Mouse (Mus musculus) stomach, embryonic 14.5 days (tissue): ENCODE measurements around the gene Gpc5. TPM values are rescaled to one million over a fixed set of nuclear protein-coding genes. Genes with fewer than 3 reads are reported as not detected.

ENCODE experiments used
- ATAC-seq: fragments of 200-750 bp; cut with Nextera tagmentation; 2 replicates; pipeline ENCODE4 v1.8.0; 2017; ENCODE audit warnings: low read depth, moderate TSS enrichment; ENCODE audit not compliant: insufficient number of reproducible peaks, insufficient read depth, low FRiP score
- H3K27ac ChIP-seq: fragments of 300-500 bp; sonication (generic); 2 replicates; pipeline ENCODE4 v1.5.1; 2014; ENCODE audit warnings: mild to moderate bottlenecking, low read length, moderate library complexity, mixed read lengths
- H3K27me3 ChIP-seq: fragments of 300-500 bp; sonication (generic); 2 replicates; pipeline ENCODE4 v1.6.1; 2014; ENCODE audit warnings: low read length, control low read depth, mixed read lengths; ENCODE audit not compliant: control insufficient read depth, insufficient read depth
- H3K36me3 ChIP-seq: fragments of 300-500 bp; sonication (generic); 2 replicates; pipeline ENCODE4 v1.6.1; 2014; ENCODE audit warnings: mild to moderate bottlenecking, control low read depth, low read length, moderate library complexity, mixed read lengths; ENCODE audit not compliant: control insufficient read depth, insufficient read depth
- H3K4me1 ChIP-seq: fragments of 300-500 bp; sonication (generic); 2 replicates; pipeline ENCODE4 v1.6.1; 2014; ENCODE audit warnings: low read length, control low read depth, mixed read lengths; ENCODE audit not compliant: control insufficient read depth, insufficient read depth
- H3K4me2 ChIP-seq: fragments of 300-500 bp; sonication (generic); replicated peaks from 2 replicates; pipeline ENCODE4 v1.6.1; 2014; ENCODE audit warnings: low read depth, low read length, control low read depth
- H3K4me3 ChIP-seq: fragments of 300-500 bp; sonication (generic); 2 replicates; pipeline ENCODE4 v1.5.1; 2014; ENCODE audit warnings: low read depth, low read length, control low read depth
- H3K9ac ChIP-seq: fragments of 300-500 bp; sonication (generic); replicated peaks from 2 replicates; pipeline ENCODE4 v1.6.1; 2014; ENCODE audit warnings: low read depth, mild to moderate bottlenecking, control low read depth, low read length, moderate library complexity, mixed read lengths
- H3K9me3 ChIP-seq: fragments of 300-500 bp; sonication (generic); 2 replicates; pipeline ENCODE4 v1.6.1; 2016; ENCODE audit warnings: low read depth, low read length, control low read depth; ENCODE audit not compliant: control insufficient read depth
- WGBS: fragments of 180-500 bp; shearing (Covaris S2); extraction: QIAGEN DNeasy Blood & Tissue Kit; methylation state at CpG from one replicate; pipeline ENCODE4 v1.1.7; 2014; 5-methylcytosine and 5-hydroxymethylcytosine counted together
- polyA plus RNA-seq: library from polyadenylated mRNA; unstranded; fragments of >200 nt; fragmentation: Nextera tagmentation; extraction: Ambion mirVana; gene quantifications from 2 replicates; pipeline ENCODE4 v1.2.1, GENCODE M21; 2014

The Gpc5 gene
- polyA plus RNA-seq, 1 experiment from 2014 or later = 0.48 TPM

DNA sequence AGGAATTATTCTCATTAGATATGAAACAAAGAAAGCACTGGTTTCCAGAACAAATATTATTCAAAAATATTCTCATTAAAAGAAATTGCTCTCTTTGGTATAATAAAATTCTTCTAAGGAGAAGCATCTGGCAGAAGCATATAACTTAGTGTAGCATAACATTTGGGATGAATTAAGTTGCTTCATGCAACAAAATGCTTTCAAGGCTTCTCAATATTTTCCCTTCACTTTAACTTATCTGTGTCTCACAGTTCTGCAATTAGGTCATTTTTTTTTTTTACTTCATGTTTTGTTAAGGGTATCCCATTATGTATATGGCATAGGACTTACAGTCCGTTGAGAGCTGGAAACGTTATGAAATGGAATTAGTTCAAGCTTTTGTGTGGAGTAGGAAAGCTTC is 250.6 kb downstream of the Gpc5 start:
- 72% methylated on average over 2 of the region's 2 CpGs for WGBS

DNA sequence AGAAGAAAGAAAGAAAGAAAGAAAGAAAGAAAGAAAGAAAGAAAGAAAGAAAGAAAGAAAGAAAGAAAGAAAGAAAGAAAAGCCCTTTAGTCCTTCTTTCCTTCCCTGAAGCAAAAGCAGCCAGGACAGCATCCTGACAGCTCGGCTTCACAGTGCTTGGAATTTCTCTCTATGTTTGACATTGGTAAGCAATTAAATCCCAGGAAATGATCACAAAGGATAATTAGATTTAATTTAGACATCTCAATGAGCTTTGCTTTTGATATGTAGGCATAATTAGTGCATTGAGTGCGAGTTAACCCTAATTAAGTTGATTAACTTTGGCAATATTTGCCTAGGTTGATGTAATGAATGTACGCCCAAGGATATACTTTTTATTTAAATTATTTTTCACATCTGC is 257.4 kb downstream of the Gpc5 start:
- WGBS = 81% methylated on average over 3 of the region's 3 CpGs

More for the DNA sequence above, 250.6 kb downstream of the Gpc5 start:
- Histone ChIP-seq H3K9ac (no peak overlapping the region), H3K9me3 (no peaks in the 10 kb centered on the region), H3K4me3 (no peak overlapping the region), H3K27me3 (no peaks in the 10 kb centered on the region), H3K27ac (no peak overlapping the region), H3K36me3 (no peaks in the 10 kb centered on the region), H3K4me2 (no peak overlapping the region), H3K4me1 (no peaks in the 10 kb centered on the region)
- no peak for ATAC-seq

DNA sequence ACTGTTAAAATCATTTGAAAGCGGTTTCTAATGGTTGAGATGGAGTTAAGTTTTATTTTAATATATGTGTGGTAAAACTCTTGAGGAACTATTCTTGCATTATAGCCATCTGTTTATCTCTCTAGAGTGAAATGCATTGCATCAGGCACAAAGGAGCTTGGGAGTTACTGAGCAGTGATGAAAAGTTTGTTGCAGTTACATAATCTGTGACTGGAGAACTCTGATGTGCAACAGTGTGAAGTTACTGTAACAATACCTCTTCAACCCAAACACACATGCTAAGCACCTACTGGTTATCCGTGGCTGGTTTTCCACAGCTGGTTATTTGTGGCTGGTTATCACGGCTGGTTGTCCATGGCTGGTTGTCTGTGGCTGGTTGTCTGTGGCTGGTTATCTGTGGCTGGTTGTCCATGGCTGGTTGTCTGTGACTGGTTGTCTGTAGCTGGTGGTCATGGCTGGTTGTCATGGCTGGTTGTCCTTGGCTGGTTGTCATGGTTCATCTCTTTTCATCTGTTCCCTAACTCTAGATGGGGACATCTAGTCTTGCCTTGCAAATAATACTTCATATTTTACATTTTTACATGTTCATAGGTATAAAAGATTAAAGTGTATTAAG is 273.4 kb downstream of the Gpc5 start:
- 91% methylated on average over 3 of the region's 3 CpGs for WGBS
- H3K9me3 ChIP-seq = no peaks in the 10 kb centered on the region

More for the DNA sequence above, 257.4 kb downstream of the Gpc5 start:
- H3K4me1 ChIP-seq = no peaks in the 10 kb centered on the region
- H3K36me3 ChIP-seq = no peaks in the 10 kb centered on the region
- no peaks in the 10 kb centered on the region for H3K9me3 ChIP-seq
- no peak overlapping the region for H3K4me2 ChIP-seq
- H3K27me3 ChIP-seq = no peaks in the 10 kb centered on the region
- no peak for ATAC-seq
- no peak overlapping the region for H3K4me3 ChIP-seq
- H3K27ac ChIP-seq = no peak overlapping the region
- H3K9ac ChIP-seq = no peak overlapping the region

DNA sequence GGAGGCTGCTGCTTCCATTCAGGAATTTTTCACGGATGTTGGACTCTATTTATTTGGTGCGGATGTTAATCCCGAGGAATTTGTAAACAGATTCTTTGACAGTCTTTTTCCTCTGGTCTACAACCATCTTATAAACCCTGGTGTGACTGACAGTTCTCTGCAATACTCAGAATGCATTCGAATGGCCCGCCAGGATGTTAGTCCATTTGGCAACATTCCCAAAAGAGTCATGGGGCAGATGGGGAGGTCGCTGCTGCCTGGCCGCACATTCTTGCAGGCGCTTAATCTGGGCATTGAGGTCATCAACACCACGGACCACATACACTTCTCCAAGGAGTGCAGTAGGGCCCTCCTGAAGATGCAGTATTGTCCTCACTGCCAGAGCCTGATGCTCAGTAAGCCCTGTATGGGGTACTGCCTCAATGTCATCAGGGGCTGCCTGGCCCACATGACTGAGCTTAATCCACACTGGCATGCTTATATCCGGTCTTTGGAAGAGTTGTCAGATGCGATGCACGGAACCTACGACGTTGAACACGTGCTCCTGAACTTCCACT is 277.7 kb downstream of the Gpc5 start:
- Histone ChIP-seq H3K9ac (no peak overlapping the region), H3K27me3 (no peaks in the 10 kb centered on the region), H3K36me3 (no peaks in the 10 kb centered on the region), H3K4me1 (no peaks in the 10 kb centered on the region), H3K9me3 (no peaks in the 10 kb centered on the region), H3K4me3 (no peak overlapping the region), H3K4me2 (no peak overlapping the region), H3K27ac (no peak overlapping the region)
- 72% methylated on average over 15 of the region's 15 CpGs for WGBS
- ATAC-seq = no peak

More for the DNA sequence above, 273.4 kb downstream of the Gpc5 start:
- Histone ChIP-seq H3K27me3 (no peaks in the 10 kb centered on the region), H3K4me2 (no peak overlapping the region), H3K4me1 (no peaks in the 10 kb centered on the region), H3K27ac (no peak overlapping the region), H3K4me3 (no peak overlapping the region), H3K9ac (no peak overlapping the region), H3K36me3 (no peaks in the 10 kb centered on the region)
- no peak for ATAC-seq

DNA sequence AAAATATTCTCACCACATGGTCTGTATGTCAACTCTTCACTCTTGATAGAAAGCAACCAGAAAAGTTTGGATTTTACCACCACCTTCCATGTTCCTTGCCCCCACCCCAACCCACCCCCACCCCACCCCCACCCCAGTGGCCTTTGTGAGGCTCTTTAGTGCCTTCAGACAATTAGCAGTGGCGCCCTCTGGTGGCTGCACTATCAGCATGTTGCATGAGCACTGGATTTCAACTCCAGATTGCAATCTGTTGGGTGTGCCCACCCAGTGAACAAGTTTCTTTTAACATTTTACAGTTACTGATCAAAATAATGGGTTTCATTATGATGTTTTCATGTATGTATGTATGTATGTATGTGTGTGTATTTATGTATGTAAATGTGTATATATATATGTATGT is 279.1 kb downstream of the Gpc5 start:
- Histone ChIP-seq H3K4me1 (no peaks in the 10 kb centered on the region), H3K27ac (no peak overlapping the region), H3K9ac (no peak overlapping the region), H3K36me3 (no peaks in the 10 kb centered on the region), H3K4me3 (no peak overlapping the region), H3K27me3 (no peaks in the 10 kb centered on the region), H3K4me2 (no peak overlapping the region), H3K9me3 (no peaks in the 10 kb centered on the region)
- 19% methylated on average over 1 of the region's 1 CpGs for WGBS
- no peak for ATAC-seq

DNA sequence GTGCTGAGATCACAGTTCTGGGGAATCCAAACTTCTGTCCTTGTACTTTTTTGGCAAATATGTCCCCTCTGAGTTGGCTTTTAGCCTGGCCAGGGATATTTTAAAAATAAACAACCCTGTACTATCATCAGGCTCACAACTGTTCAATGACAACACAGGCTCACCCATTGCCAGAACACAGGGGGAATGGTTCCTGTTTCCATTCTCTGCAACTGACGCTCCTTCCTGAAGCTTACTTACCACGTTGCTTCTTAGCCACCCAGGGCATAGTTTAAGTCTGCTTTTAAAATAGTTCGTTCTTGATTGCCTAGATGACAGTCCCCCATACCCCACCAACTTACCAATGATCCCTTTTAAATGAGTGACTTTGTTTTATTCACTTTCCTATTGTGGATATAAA is 299.8 kb downstream of the Gpc5 start:
- ATAC-seq = no peak
- Histone ChIP-seq H3K4me3 (no peak overlapping the region), H3K4me2 (no peak overlapping the region), H3K27ac (no peak overlapping the region), H3K36me3 (no peaks in the 10 kb centered on the region), H3K9me3 (no peaks in the 10 kb centered on the region), H3K9ac (no peak overlapping the region), H3K4me1 (no peaks in the 10 kb centered on the region), H3K27me3 (no peaks in the 10 kb centered on the region)
- WGBS = 65% methylated on average over 3 of the region's 3 CpGs

DNA sequence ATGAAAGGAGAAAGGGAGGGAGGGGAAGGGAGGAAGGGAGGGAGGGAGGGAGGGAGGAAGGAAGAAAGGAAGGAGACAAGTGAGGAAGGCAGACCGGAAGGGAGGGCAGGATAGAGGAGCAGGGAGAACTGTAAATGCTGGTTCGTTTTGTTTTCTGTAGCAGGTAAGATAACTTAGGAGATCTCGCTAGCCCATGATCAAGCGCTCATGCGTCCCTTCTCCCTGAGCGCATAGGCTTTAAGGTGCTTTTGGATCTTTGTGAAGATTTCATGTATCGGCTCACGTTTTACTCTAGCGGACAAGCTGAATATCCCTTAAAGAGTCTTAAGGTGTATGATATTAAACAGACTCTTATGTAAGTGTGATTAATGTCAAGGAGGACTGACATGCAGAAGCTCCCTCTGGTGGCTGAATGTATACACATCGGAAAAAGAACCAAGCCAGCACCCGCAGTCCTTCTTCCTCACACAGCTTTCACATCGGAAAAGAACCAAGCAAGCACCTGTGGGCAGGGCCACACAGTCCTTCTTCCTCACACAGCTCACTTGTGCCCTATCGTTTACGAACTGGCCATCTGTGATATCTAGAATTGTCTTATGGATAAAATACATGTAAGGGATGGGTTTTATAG is 301.0 kb downstream of the Gpc5 start:
- no peaks in the 10 kb centered on the region for H3K9me3 ChIP-seq
- WGBS = 43% methylated on average over 14 of the region's 14 CpGs
- no peak overlapping the region for H3K4me3 ChIP-seq
- no peak overlapping the region for H3K4me2 ChIP-seq
- no peaks in the 10 kb centered on the region for H3K27me3 ChIP-seq
- H3K4me1 ChIP-seq = no peaks in the 10 kb centered on the region
- H3K9ac ChIP-seq = no peak overlapping the region
- H3K36me3 ChIP-seq = no peaks in the 10 kb centered on the region
- no peak for ATAC-seq
- no peak overlapping the region for H3K27ac ChIP-seq

DNA sequence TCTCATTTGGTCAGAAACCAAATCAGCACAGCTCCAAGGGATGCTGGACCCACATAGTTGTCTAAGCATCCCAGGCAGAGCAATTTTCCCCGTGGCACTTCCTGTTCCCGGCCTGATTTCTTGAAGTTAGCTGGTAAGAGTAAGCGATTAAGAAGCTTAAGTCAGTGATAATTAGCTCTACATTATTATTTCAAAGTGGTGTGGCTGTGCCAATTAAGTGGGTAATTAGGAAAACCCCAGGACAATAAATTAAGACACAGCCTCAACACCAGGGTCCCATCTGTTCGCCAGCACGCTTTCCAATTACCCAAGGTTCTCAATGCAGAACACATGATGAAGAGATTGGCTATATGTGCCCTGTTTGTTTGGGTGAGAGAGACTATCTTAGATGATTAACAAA is 314.6 kb downstream of the Gpc5 start:
- Histone ChIP-seq H3K27me3 (no peaks in the 10 kb centered on the region), H3K27ac (no peak overlapping the region), H3K9me3 (no peaks in the 10 kb centered on the region), H3K4me2 (no peak overlapping the region), H3K4me1 (0 out of 2 replicates have a peak, but pooled peaks cover 2% of the 10 kb centered on the region), H3K9ac (no peak overlapping the region), H3K36me3 (no peaks in the 10 kb centered on the region), H3K4me3 (no peak overlapping the region)
- no peak for ATAC-seq
- WGBS = 61% methylated on average over 5 of the region's 5 CpGs
